Mouse (Mus musculus) thymus, adult 2 months (tissue): Measurements from ENCODE around the gene Gramd4. TPM values are rescaled to one million over a fixed set of nuclear protein-coding genes. Genes with fewer than 3 reads are reported as not detected.

Source experiments
- DNase-seq: peaks from one replicate; pipeline ENCODE4 v3.0.0; 2021
- H3K27ac ChIP-seq: fragments of 200-500 bp; 2 replicates; pipeline ENCODE4 v1.5.1; 2012; ENCODE audit warnings: low read length, control low read depth; ENCODE audit not compliant: control insufficient read depth, insufficient read depth
- H3K27me3 ChIP-seq: fragments of 200-500 bp; 2 replicates; pipeline ENCODE4 v1.6.1; 2012; ENCODE audit warnings: mild to moderate bottlenecking, low read length, moderate library complexity, mixed read lengths; ENCODE audit not compliant: control insufficient read depth, insufficient read depth
- H3K36me3 ChIP-seq: fragments of 200-500 bp; 2 replicates; pipeline ENCODE4 v1.6.1; 2012; ENCODE audit warnings: mild to moderate bottlenecking, low read length, moderate library complexity; ENCODE audit not compliant: control insufficient read depth, insufficient read depth
- H3K4me1 ChIP-seq: fragments of 200-500 bp; replicated peaks from 2 replicates; pipeline ENCODE4 v1.6.1; 2012; ENCODE audit warnings: low read length; ENCODE audit not compliant: control insufficient read depth, insufficient read depth
- H3K4me3 ChIP-seq: fragments of 200-500 bp; 2 replicates; pipeline ENCODE4 v1.5.1; 2012; ENCODE audit warnings: mild to moderate bottlenecking, low read length, control low read depth, moderate library complexity; ENCODE audit not compliant: control insufficient read depth, insufficient read depth
- CTCF ChIP-seq: fragments of 200-500 bp; IDR thresholded peaks from 2 replicates; pipeline ENCODE4 v1.5.1; 2012; ENCODE audit warnings: mild to moderate bottlenecking, control low read depth, low read length, moderate library complexity, borderline replicate concordance; ENCODE audit not compliant: control insufficient read depth, poor library complexity, insufficient read depth; ENCODE audit errors: extremely low read depth
- POLR2A ChIP-seq: fragments of 200-500 bp; IDR thresholded peaks from 2 replicates; pipeline ENCODE4 v1.6.1; 2012; ENCODE audit warnings: mild to moderate bottlenecking, low read length, control low read depth, moderate library complexity; ENCODE audit not compliant: control insufficient read depth, poor library complexity, insufficient read depth; ENCODE audit errors: extremely low read depth
- WGBS: fragments of 180-500 bp; shearing (Covaris S2); methylation state at CpG from one replicate; pipeline ENCODE4 v1.1.7; 2018; 5-methylcytosine and 5-hydroxymethylcytosine counted together
- polyA plus RNA-seq: library from polyadenylated mRNA; depleted of rRNA; stranded (reverse); fragments of >200 nt; gene quantifications from 2 replicates; pipeline ENCODE4 v1.2.3, GENCODE M21; 2012

Gene Gramd4
- polyA plus RNA-seq, 1 experiment: 37.1 TPM

DNA sequence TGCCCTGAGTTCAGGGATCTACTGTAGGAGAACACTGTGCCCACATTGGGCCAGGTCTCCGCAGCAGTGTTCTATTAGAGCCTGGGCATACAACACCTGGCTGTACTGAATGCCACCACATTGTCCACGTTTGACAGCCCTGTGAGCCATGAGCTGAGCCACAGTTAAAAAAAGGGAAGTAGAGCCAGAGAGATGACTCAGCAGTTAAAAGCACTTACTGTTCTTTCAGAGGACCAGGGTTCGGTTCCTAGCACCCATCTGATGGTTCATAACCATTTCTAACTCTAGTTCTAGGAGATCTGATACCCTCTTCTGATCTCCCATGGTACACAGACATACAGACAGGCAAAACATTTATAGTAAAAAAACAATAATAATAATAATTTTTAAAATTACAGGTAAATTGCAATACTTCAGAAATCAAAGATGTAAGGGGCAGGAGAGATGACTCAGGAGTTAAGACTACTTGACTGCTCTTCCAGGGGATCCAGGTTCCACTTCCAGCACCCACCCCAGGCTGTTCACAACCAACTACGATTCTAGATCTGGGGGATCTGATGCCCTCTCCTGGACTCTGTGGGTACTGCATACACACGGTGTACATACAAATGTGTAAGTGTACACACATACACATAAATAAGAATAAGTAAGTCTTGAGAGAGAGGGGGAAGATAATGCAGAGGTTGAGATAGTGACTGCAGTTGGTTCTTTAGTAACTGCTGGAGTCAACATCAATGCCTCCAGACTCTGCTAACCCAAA lies 38.6 kb upstream of the Gramd4 start:
- no peak overlapping the region for H3K27ac ChIP-seq
- H3K36me3 ChIP-seq: no peaks in the 10 kb centered on the region
- 84% methylated on average over 5 of the region's 5 CpGs for WGBS

DNA sequence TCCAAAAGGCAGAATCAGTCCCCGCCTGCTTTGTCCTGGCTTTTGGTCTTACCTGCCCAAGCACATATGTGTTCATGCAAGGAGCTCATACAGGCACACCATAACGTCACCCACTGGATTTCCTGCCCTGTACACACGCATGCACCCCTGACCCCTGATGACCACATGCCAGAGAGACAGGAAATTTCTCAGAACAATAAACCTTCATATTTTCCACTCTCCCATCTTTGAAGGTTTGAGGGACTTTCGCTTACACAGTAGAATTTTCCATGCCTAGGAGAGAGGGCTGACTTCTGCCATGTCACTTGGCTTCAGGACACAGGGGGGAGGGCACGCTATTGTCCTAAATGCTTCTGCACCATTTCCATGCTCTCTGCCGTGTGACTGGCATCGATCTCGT lies 37.5 kb upstream of the Gramd4 start:
- DNase-seq: no peak
- no peak overlapping the region for H3K27ac ChIP-seq
- H3K4me3 ChIP-seq: no peak overlapping the region
- 94% methylated on average over 8 of the region's 8 CpGs for WGBS
- H3K27me3 ChIP-seq: no peaks in the 10 kb centered on the region
- peaks cover 33% of the 10 kb centered on the region for H3K4me1 ChIP-seq
- no peak for TF ChIP-seq POLR2A
- TF ChIP-seq CTCF: no peak
- H3K36me3 ChIP-seq: no peaks in the 10 kb centered on the region

More for the DNA sequence above, 38.6 kb upstream of the Gramd4 start:
- Histone ChIP-seq H3K4me1 (peaks cover 33% of the 10 kb centered on the region), H3K4me3 (no peak overlapping the region), H3K27me3 (no peaks in the 10 kb centered on the region)
- DNase-seq: no peak
- TF ChIP-seq POLR2A: no peak
- no peak for TF ChIP-seq CTCF

GRCm38 (mm10) chr15:86021301-86021700 lies 36.2 kb upstream of the Gramd4 start:
- DNase-seq: no peak
- no peak overlapping the region for H3K4me3 ChIP-seq
- H3K27ac ChIP-seq: no peak overlapping the region
- no peaks in the 10 kb centered on the region for H3K27me3 ChIP-seq
- 80% methylated on average over 9 of the region's 9 CpGs for WGBS
- no peaks in the 10 kb centered on the region for H3K36me3 ChIP-seq
- no peak for TF ChIP-seq CTCF
- TF ChIP-seq POLR2A: no peak
- peaks cover 26% of the 10 kb centered on the region for H3K4me1 ChIP-seq

- Histone ChIP-seq H3K4me1 (peaks cover 23% of the 10 kb centered on the region), H3K27ac (no peak overlapping the region), H3K4me3 (no peak overlapping the region), H3K27me3 (no peaks in the 10 kb centered on the region), H3K36me3 (no peaks in the 10 kb centered on the region)
- DNase-seq: no peak
- TF ChIP-seq CTCF (no peak), POLR2A (no peak)
- 15% methylated on average over 9 of the region's 9 CpGs for WGBS
Measured at GRCm38 (mm10) chr15:86021971-86022370, 35.5 kb upstream of the Gramd4 start.

DNA sequence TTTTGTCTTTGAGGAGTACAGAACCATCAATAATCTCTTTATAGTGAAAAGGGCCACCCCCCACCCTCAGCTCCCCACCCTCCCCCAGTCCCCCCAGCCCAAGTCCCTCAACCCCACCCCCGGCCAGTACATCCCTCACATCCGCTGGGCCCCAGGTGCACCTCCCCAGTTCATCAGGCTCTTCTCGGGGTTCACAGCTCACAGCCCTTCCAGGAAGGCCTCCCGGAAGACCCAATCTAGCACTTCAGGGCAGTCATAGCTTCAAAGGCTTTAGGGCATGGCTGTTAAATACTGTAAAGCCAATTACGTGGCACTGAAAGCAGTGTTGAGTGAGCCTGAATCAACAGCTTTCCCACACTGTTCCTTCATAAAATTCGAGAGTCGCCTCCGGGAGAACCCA lies 29.6 kb upstream of the Gramd4 start:
- H3K4me1 ChIP-seq: peaks cover 30% of the 10 kb centered on the region
- WGBS: 54% methylated on average over 8 of the region's 8 CpGs
- no peak overlapping the region for H3K4me3 ChIP-seq
- H3K36me3 ChIP-seq: no peaks in the 10 kb centered on the region
- peak overlapping the region; percentile 68; the same call in 1 of the 2 replicates for H3K27ac ChIP-seq
- DNase-seq: peak; percentile 37
- no peaks in the 10 kb centered on the region for H3K27me3 ChIP-seq
- TF ChIP-seq POLR2A: no peak
- no peak for TF ChIP-seq CTCF

- no peaks in the 10 kb centered on the region for H3K36me3 ChIP-seq
- WGBS: 91% methylated on average over 14 of the region's 14 CpGs
- H3K27ac ChIP-seq: no peak overlapping the region
- H3K4me3 ChIP-seq: no peak overlapping the region
- H3K27me3 ChIP-seq: no peaks in the 10 kb centered on the region
- no peak for DNase-seq
- peaks cover 44% of the 10 kb centered on the region for H3K4me1 ChIP-seq
- TF ChIP-seq POLR2A (no peak), CTCF (no peak)
Measured at GRCm38 (mm10) chr15:86029981-86030380, 27.5 kb upstream of the Gramd4 start.
